Mouse (Mus musculus) layer of hippocampus, adult 9-10 months (tissue): ENCODE data around the gene Gm7324.
"Not testable (repeated sequence)": the region's sequence is repeated elsewhere in the genome, so short reads cannot be mapped to it uniquely, and the experiment has no call there.

Experiments used
- DNase-seq: peaks from one replicate; pipeline ENCODE4 v3.0.0; 2022; ENCODE audit warnings: low spot score

Gene Gm7324

GRCm38 (mm10) chr14:43697621-43698020 is at the start of gene Gm7324:
Gene Gm7324 (plus strand): TSS chr14:43697828.
- not testable (repeated sequence) for DNase-seq

GRCm38 (mm10) chr14:43677099-43677498 is 20.5 kb upstream of the Gm7324 start, which contains the start of gene Gm8165:
Gene Gm8165 (minus strand): TSS chr14:43677199.
- not testable (repeated sequence) for DNase-seq

- not testable (repeated sequence) for DNase-seq
Measured at GRCm38 (mm10) chr14:43727385-43727784, 29.8 kb downstream of the Gm7324 start, which contains the start of gene Gm16506. Gene Gm16506 (minus strand): TSS chr14:43727485.

- DNase-seq, result not testable (repeated sequence)
Measured at GRCm38 (mm10) chr14:43747566-43747965, 49.9 kb downstream of the Gm7324 start, which contains the start of gene Gm6526. Gene Gm6526 (plus strand): TSS chr14:43747866.
